Mouse (Mus musculus) kidney, embryonic 15.5 days (tissue): Measurements from ENCODE around the gene Rnf130. TPM values are rescaled to one million over a fixed set of nuclear protein-coding genes. Genes with fewer than 3 reads are reported as not detected.
"Not testable (repeated sequence)": the region's sequence is repeated elsewhere in the genome, so short reads cannot be mapped to it uniquely, and the experiment has no call there.

Experiments used
- ATAC-seq: fragments of 200-750 bp; cut with Nextera tagmentation; replicated peaks from 2 replicates; pipeline ENCODE4 v1.8.0; 2017; ENCODE audit warnings: moderate TSS enrichment; ENCODE audit not compliant: low FRiP score
- H3K27ac ChIP-seq: fragments of 300-500 bp; sonication (generic); 2 replicates; pipeline ENCODE4 v1.5.1; 2015; ENCODE audit warnings: mild to moderate bottlenecking, inconsistent platforms
- H3K27me3 ChIP-seq: fragments of 300-500 bp; sonication (generic); 2 replicates; pipeline ENCODE4 v1.6.1; 2015; ENCODE audit warnings: inconsistent platforms
- H3K36me3 ChIP-seq: fragments of 300-500 bp; sonication (generic); 2 replicates; pipeline ENCODE4 v1.6.1; 2015; ENCODE audit warnings: inconsistent platforms
- H3K4me1 ChIP-seq: fragments of 300-500 bp; sonication (generic); 2 replicates; pipeline ENCODE4 v1.6.1; 2015; ENCODE audit warnings: inconsistent platforms
- H3K4me2 ChIP-seq: fragments of 300-500 bp; sonication (generic); 2 replicates; pipeline ENCODE4 v1.6.1; 2015; ENCODE audit warnings: moderate library complexity, mild to moderate bottlenecking, inconsistent platforms
- H3K4me3 ChIP-seq: fragments of 300-500 bp; sonication (generic); replicated peaks from 2 replicates; pipeline ENCODE4 v1.5.1; 2015; ENCODE audit warnings: mild to moderate bottlenecking, inconsistent platforms
- H3K9ac ChIP-seq: fragments of 300-500 bp; sonication (generic); 2 replicates; pipeline ENCODE4 v1.6.1; 2015; ENCODE audit warnings: mild to moderate bottlenecking, inconsistent platforms
- H3K9me3 ChIP-seq: fragments of 300-500 bp; sonication (generic); replicated peaks from 2 replicates; pipeline ENCODE4 v1.6.1; 2016; ENCODE audit warnings: inconsistent platforms
- WGBS: fragments of 180-500 bp; shearing (Covaris S2); methylation state at CpG from one replicate; pipeline ENCODE4 v1.1.7; 2015; ENCODE audit warnings: mixed read lengths; 5-methylcytosine and 5-hydroxymethylcytosine counted together
- polyA plus RNA-seq: library from polyadenylated mRNA; unstranded; fragments of >200 nt; fragmentation: Nextera tagmentation; extraction: Ambion mirVana; gene quantifications from 2 replicates; pipeline ENCODE4 v1.2.1, GENCODE M21; 2015

Gene Rnf130
- polyA plus RNA-seq, 1 experiment from 2014 or later: 59.1 TPM

DNA sequence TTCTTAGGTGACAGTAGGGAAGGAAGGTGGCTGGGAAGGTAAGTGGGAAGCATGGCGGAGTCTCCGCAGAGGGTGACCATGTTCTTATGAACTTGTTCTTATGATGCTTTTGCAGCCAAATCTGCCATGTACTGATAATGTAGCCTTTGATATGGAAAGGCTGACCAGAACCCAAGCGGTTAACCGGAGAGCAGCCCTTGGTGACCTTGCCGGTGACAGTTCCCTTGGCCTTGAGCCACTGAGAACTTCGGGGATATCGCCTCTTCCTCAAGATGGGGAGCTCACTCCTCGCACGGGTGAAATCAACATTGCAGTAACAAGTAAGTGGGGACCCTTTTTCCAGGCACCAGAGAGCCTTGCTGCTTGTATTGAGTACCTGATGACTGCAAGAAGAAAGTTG, 70.5 kb downstream of the Rnf130 start:
- Histone ChIP-seq H3K36me3 (peaks cover 37% of the 10 kb centered on the region), H3K27me3 (no peaks in the 10 kb centered on the region), H3K4me3 (no peak overlapping the region), H3K4me2 (no peak overlapping the region), H3K27ac (no peak overlapping the region), H3K4me1 (no peaks in the 10 kb centered on the region), H3K9ac (no peak overlapping the region), H3K9me3 (no peaks in the 10 kb centered on the region)
- WGBS: 86% methylated on average over 9 of the region's 9 CpGs
- ATAC-seq: no peak

DNA sequence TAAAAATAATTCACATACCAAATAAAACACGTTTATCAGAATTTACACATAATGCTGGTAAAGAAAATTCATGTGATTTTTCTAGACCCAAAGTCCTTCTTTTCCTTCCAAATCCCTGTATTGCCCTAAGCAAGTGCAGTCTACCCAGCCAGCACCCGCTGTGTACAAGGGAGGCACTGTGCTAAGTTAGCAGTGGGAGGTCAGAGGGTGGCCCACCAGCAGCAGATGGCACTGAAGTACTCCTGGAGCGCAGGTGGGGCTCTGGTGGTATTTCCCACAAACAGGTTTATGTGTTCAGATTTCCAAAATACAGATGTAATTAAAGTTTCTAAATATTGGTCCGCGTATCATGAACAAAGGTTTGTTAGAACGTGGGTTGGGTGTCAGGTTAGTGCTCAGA, 71.9 kb downstream of the Rnf130 start:
- Histone ChIP-seq H3K27me3 (no peaks in the 10 kb centered on the region), H3K27ac (no peak overlapping the region), H3K36me3 (peaks cover 40% of the 10 kb centered on the region), H3K4me2 (no peak overlapping the region), H3K9ac (no peak overlapping the region), H3K9me3 (no peaks in the 10 kb centered on the region), H3K4me1 (no peaks in the 10 kb centered on the region), H3K4me3 (no peak overlapping the region)
- ATAC-seq: no peak
- 93% methylated on average over 6 of the region's 6 CpGs for WGBS

DNA sequence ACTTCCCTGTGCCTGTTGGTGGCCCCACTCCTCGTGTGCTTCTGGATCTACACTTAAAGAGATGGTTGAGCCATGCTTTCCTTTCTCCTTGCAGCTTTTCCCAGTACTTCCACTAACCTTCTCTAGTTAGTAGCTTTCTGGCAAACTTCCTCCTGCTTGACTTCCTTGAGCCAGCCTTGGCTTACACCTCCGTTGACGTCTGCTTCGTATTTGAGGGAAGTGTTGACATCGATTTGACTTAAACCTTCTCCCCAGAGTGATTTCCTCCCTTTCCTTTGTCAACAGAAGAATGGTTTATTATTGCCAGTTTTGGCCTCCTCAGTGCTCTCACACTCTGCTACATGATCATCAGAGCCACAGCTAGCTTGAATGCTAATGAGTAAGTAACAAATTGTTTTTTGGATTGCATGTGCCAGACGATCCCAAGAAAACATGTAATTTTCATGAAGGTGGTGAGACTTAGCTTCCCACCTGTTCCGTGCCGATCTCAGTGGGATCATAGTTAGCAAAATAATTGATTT, 73.9 kb downstream of the Rnf130 start:
- Histone ChIP-seq H3K4me3 (no peak overlapping the region), H3K36me3 (peaks cover 35% of the 10 kb centered on the region), H3K4me1 (no peaks in the 10 kb centered on the region), H3K27ac (no peak overlapping the region), H3K27me3 (no peaks in the 10 kb centered on the region), H3K4me2 (no peak overlapping the region), H3K9me3 (no peaks in the 10 kb centered on the region), H3K9ac (no peak overlapping the region)
- ATAC-seq: no peak
- WGBS: 76% methylated on average over 8 of the region's 8 CpGs

DNA sequence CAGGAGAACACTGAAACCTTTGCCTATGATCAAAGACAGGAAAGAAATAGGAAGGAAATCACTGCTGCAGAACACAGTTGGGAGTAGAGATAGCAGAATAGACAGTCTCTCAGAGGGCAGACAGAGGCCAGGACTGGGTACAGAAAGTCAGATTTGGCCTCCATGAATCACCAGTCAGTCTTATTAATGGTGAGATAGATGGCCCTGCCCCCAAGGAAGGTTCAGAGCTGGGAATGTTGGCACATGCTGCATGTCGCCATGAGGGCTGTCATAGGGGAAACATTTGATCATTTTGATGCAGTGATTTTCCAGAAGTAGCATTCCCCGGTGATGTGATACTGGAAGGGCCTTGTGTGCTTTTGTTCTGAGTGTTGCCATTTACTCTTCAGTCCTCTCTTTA, 74.5 kb downstream of the Rnf130 start:
- H3K27ac ChIP-seq: no peak overlapping the region
- H3K4me1 ChIP-seq: no peaks in the 10 kb centered on the region
- ATAC-seq: no peak
- 83% methylated on average over 2 of the region's 2 CpGs for WGBS
- no peaks in the 10 kb centered on the region for H3K27me3 ChIP-seq
- H3K9ac ChIP-seq: no peak overlapping the region
- no peak overlapping the region for H3K4me3 ChIP-seq
- H3K9me3 ChIP-seq: no peaks in the 10 kb centered on the region
- peaks cover 35% of the 10 kb centered on the region for H3K36me3 ChIP-seq
- no peak overlapping the region for H3K4me2 ChIP-seq

DNA sequence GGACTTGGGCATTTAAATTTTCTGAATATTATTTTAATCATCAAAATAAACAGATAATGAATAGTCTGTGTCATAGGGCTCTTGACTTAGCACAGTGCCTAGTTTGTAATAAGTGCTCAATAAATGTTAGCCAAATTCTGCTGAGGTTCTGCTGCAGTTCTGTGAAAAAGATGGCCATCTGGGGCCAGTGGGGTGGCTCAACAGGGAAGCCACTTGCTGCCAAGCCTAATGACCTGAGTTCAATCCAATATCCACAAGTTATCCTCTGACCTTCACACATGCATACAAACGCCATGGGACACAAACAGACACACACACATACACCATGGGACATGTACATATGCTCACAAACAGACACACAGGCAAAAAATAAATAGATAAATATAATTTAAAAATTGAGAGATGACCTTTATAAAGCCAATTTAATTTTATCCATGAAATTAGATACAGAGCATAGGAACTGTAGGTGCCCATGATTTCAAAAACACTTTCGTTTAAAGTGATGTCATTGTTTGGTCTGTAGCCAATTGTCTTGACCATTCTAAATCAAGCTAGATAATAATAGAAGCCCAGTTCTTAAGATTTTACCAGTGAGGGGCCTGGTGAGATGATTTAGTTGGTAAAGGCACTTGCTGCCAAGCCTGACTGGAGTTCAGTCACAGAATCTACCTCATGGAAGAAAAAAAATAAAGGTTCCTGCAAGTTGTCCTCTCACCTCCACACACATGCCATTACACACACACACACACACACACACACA, 75.6 kb downstream of the Rnf130 start:
- Histone ChIP-seq H3K27ac (no peak overlapping the region), H3K9ac (no peak overlapping the region), H3K4me3 (no peak overlapping the region), H3K9me3 (no peaks in the 10 kb centered on the region), H3K27me3 (no peaks in the 10 kb centered on the region), H3K36me3 (peaks cover 32% of the 10 kb centered on the region), H3K4me1 (no peaks in the 10 kb centered on the region), H3K4me2 (no peak overlapping the region)
- WGBS: 83% methylated on average over 2 of the region's 2 CpGs
- no peak for ATAC-seq

DNA sequence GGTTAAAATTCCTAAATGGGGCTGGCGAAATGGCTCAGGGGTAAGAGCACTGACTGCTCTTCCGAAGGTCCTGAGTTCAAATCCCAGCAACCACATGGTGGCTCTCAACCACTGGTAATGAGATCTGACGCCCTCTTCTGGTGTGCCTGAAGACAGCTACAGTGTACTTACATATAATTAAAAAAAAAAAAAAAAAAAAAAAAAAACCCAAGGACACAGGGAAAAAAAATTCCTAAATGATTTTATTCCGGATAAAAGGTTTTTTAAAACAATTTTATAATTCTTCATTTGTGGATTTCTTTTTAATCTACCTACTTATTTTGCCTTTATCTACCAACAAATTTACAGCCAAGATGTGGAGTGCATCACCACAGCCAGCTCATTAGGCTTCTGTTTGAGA, 76.8 kb downstream of the Rnf130 start:
- H3K4me2 ChIP-seq, H3K27me3 ChIP-seq, ATAC-seq, H3K9me3 ChIP-seq, H3K27ac ChIP-seq, H3K4me3 ChIP-seq, H3K9ac ChIP-seq, H3K4me1 ChIP-seq: not testable (repeated sequence)
- H3K36me3 ChIP-seq: peaks cover 23% of the 10 kb centered on the region
- 89% methylated on average over 4 of the region's 4 CpGs for WGBS

DNA sequence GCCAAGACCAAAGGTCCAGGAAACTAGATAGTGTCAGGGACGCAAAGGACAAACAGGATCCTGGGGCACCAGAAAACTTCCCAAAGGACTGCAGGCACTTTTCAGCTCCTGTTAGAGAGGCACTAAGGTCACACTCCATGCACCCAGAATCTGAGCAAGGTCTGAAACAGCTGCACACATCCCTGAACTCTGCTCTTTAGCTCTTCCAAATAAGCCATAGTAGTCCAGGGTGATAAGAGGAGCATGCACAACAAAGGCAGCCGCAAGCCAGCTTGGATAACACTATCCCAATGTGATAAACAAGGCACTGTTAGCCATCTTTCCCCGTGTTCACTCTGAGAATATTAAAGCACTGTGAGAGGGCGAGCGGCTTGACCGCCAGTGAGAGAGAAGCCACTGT, 78.9 kb downstream of the Rnf130 start:
- Histone ChIP-seq H3K27me3 (no peaks in the 10 kb centered on the region), H3K9ac (no peak overlapping the region), H3K36me3 (peaks cover 15% of the 10 kb centered on the region), H3K4me1 (peaks cover 4% of the 10 kb centered on the region), H3K27ac (no peak overlapping the region), H3K9me3 (no peaks in the 10 kb centered on the region), H3K4me2 (no peak overlapping the region), H3K4me3 (no peak overlapping the region)
- WGBS: 89% methylated on average over 6 of the region's 6 CpGs
- no peak for ATAC-seq

DNA sequence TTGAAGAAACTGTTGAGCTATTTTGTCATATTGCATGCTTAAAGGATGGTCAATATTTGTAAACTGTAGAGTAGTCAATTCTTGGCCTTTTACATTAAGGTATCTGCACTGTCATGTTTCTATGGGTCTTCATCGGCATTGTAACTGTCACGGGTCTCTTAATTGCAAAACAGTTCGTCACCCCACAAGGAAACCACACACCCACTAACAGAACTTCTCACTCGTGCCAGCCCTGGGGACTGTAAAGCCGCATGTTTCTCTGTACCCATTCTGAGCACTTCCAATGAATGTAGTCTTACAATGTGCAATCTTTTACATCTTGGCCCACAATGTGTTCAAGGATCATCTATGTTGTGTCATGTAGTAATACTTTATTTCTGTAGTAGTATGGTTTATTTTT, 80.1 kb downstream of the Rnf130 start:
- WGBS: 90% methylated on average over 5 of the region's 5 CpGs
- no peak for ATAC-seq

DNA sequence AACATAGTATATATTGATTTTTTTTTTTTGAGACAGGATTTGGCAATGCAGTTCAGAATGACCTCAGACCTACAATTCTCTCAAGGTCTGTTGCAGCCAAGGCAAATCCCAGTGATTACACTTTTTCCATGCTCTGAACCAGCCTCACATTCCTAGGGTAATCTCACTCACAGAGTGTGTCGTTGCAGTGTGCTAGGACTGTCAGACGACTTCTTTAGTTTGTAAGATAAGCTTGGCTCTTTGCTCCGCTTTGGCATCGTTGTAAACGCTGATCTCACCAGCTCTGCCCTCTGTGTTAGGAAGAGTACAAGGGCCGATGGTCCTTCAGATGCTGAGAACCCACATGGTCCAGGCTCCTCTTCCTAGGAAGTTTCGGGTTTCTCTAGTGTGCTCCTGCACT, 80.9 kb downstream of the Rnf130 start:
- Histone ChIP-seq H3K4me1 (peaks cover 4% of the 10 kb centered on the region), H3K9me3 (no peaks in the 10 kb centered on the region), H3K27me3 (no peaks in the 10 kb centered on the region), H3K36me3 (peaks cover 8% of the 10 kb centered on the region; the same call in 1 of the 2 replicates), H3K9ac (no peak overlapping the region), H3K4me2 (no peak overlapping the region), H3K27ac (no peak overlapping the region), H3K4me3 (no peak overlapping the region)
- no peak for ATAC-seq
- WGBS: 82% methylated on average over 7 of the region's 7 CpGs

More for the DNA sequence above, 80.1 kb downstream of the Rnf130 start:
- H3K4me2 ChIP-seq: no peak overlapping the region
- H3K36me3 ChIP-seq: peaks cover 8% of the 10 kb centered on the region; the same call in 1 of the 2 replicates
- peaks cover 4% of the 10 kb centered on the region for H3K4me1 ChIP-seq
- H3K9me3 ChIP-seq: no peaks in the 10 kb centered on the region
- no peak overlapping the region for H3K9ac ChIP-seq
- H3K27me3 ChIP-seq: no peaks in the 10 kb centered on the region
- no peak overlapping the region for H3K27ac ChIP-seq
- no peak overlapping the region for H3K4me3 ChIP-seq

DNA sequence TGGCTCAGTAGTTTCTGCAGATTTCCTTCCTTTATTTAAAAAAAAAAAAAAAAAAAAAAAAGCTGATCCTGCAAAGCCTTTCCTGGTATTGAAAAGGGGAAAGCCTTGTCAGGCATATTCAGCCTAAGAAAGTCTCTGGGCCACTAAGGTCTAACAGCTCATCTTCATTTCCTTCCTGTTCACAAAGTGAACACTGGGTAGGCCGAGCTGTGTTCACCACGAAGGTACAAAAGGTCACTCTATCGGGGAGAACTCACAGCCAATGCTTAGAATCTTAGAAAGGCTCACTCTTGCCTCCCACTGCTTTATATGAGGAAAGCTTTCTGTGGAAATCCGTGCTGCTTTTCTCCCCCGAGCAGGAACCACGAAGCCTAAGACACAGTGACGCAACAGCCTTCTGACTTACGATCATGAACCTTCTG, 83.7 kb downstream of the Rnf130 start:
- Histone ChIP-seq H3K4me2 (no peak overlapping the region), H3K36me3 (peaks cover 4% of the 10 kb centered on the region; the same call in 1 of the 2 replicates), H3K4me1 (peaks cover 4% of the 10 kb centered on the region), H3K27me3 (no peaks in the 10 kb centered on the region), H3K4me3 (no peak overlapping the region), H3K27ac (peak overlapping the region; percentile 82), H3K9ac (no peak overlapping the region), H3K9me3 (no peaks in the 10 kb centered on the region)
- no peak for ATAC-seq
- WGBS: 67% methylated on average over 8 of the region's 8 CpGs

DNA sequence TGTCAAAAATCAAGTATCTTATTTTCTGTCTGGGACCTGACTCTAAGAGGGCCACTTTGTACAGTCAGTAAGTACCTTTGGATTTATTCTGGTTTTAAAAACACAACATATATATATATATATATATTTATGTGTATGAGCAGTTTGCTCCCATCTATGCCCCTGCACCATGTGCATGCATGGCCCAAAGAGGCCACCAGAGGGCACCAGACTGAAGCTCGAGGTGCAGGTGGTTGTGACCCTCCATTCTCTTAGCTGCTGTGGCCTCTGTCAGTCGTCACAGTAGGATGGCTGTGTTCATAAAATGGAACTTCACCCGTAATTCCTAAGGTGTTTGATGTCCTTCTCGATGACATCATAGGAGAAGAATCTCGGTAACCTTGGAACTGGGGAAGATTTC, 89.2 kb downstream of the Rnf130 start:
- Histone ChIP-seq H3K9ac (no peak overlapping the region), H3K27ac (no peak overlapping the region), H3K9me3 (no peaks in the 10 kb centered on the region), H3K36me3 (no peaks in the 10 kb centered on the region), H3K4me2 (no peak overlapping the region), H3K4me3 (no peak overlapping the region), H3K27me3 (no peaks in the 10 kb centered on the region), H3K4me1 (no peaks in the 10 kb centered on the region)
- peak; percentile 62; the same call in 1 of the 2 replicates for ATAC-seq
- WGBS: 18% methylated on average over 5 of the region's 5 CpGs

DNA sequence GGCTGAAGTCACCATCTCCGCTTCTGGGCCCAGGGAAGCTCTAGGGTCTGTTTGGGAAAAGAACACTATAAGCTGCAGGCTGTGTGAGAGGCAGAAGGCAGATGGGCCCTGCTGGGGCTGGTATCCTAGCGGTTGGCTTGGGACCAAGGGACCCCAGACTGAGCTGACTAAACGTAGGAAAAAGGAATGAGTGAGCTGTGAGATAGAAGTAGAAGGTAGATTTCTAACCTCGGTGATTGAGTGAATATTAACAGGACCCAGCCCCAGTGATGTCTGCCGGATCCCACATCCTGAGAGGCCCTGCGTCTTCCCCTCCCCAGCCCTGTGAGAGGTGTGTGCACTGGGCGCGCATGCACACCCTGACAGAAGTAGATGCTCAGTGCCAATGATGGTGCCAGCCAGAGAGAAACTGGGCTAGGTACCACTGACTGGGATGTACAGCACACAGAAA, 97.5 kb downstream of the Rnf130 start:
- no peaks in the 10 kb centered on the region for H3K27me3 ChIP-seq

More for the DNA sequence above, 97.5 kb downstream of the Rnf130 start:
- Histone ChIP-seq H3K9ac (no peak overlapping the region), H3K4me1 (no peaks in the 10 kb centered on the region), H3K27ac (no peak overlapping the region), H3K9me3 (no peaks in the 10 kb centered on the region), H3K4me2 (no peak overlapping the region), H3K36me3 (0 out of 2 replicates have a peak, but pooled peaks cover 4% of the 10 kb centered on the region), H3K4me3 (no peak overlapping the region)
- 90% methylated on average over 8 of the region's 8 CpGs for WGBS
- no peak for ATAC-seq
